Mouse (Mus musculus) heart, embryonic 15.5 days (tissue): ENCODE measurements around the gene Itgal. TPM values are rescaled to one million over a fixed set of nuclear protein-coding genes. Genes with fewer than 3 reads are reported as not detected.

Experiments
- ATAC-seq: fragments of 200-750 bp; cut with Nextera tagmentation; replicated peaks from 2 replicates; pipeline ENCODE4 v1.8.0; 2017; ENCODE audit warnings: low read depth, moderate TSS enrichment; ENCODE audit not compliant: insufficient number of reproducible peaks, insufficient read depth, low FRiP score
- H3K27ac ChIP-seq: fragments of 300-500 bp; sonication (generic); 2 replicates; pipeline ENCODE4 v1.5.1; 2015; ENCODE audit warnings: mild to moderate bottlenecking, inconsistent platforms
- H3K27me3 ChIP-seq: fragments of 300-500 bp; sonication (generic); 2 replicates; pipeline ENCODE4 v1.6.1; 2015; ENCODE audit warnings: inconsistent platforms
- H3K36me3 ChIP-seq: fragments of 300-500 bp; sonication (generic); 2 replicates; pipeline ENCODE4 v1.6.1; 2015; ENCODE audit warnings: mild to moderate bottlenecking, inconsistent platforms
- H3K4me1 ChIP-seq: fragments of 300-500 bp; sonication (generic); replicated peaks from 2 replicates; pipeline ENCODE4 v1.6.1; 2015; ENCODE audit warnings: inconsistent platforms
- H3K4me2 ChIP-seq: fragments of 300-500 bp; sonication (generic); 2 replicates; pipeline ENCODE4 v1.6.1; 2015; ENCODE audit warnings: inconsistent platforms, mild to moderate bottlenecking, moderate library complexity
- H3K4me3 ChIP-seq: fragments of 300-500 bp; sonication (generic); 2 replicates; pipeline ENCODE4 v1.5.1; 2015; ENCODE audit warnings: mild to moderate bottlenecking, inconsistent platforms
- H3K9ac ChIP-seq: fragments of 300-500 bp; sonication (generic); 2 replicates; pipeline ENCODE4 v1.6.1; 2015; ENCODE audit warnings: mild to moderate bottlenecking, inconsistent platforms
- H3K9me3 ChIP-seq: fragments of 300-500 bp; sonication (generic); replicated peaks from 2 replicates; pipeline ENCODE4 v1.6.1; 2016; ENCODE audit warnings: inconsistent platforms
- WGBS: fragments of 180-500 bp; shearing (Covaris S2); methylation state at CpG from one replicate; pipeline ENCODE4 v1.1.7; 2015; ENCODE audit warnings: mixed read lengths; 5-methylcytosine and 5-hydroxymethylcytosine counted together
- polyA plus RNA-seq: library from polyadenylated mRNA; unstranded; fragments of >200 nt; fragmentation: Nextera tagmentation; extraction: Ambion mirVana; gene quantifications from 2 replicates; pipeline ENCODE4 v1.2.1, GENCODE M21; 2015

Itgal gene
- polyA plus RNA-seq, 1 experiment from 2014 or later = 1.3 TPM

DNA sequence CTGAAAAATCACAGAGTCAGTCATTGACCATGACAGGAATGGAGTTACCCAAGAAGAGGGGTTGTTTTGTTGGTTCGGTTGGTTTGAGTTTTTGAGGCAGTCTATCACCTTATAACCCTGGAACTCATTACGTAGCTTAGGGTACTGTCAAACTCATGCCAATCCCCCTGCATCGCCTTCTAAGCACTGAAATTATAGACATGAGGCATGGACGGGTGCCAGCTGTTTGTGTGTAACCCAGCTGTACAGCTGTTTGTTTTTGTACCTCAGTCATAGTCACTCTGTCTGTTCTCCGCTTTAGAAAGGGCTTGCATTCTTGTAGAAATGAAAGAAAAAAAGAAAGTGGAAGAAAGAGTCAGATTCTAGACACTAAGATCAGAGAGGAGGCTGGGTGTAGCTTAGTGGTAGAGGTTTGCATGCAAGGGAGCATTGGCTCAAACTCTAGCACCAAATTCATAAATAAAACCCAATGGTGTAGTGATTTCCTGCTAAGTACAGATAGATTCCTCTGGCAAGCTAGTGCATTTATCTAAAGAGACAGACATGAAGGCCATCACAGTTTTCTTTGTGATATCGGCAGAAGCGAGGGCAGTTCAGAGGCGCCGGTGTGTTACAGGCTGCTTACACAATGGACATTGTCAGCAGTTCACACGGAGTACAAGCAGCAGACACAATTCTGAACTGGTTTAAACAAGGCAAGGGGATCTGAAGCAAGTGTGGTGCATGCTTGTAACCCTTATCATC lies 33.7 kb upstream of the Itgal start:
- peaks cover 17% of the 10 kb centered on the region for H3K4me1 ChIP-seq
- ATAC-seq = no peak
- WGBS = 73% methylated on average over 10 of the region's 10 CpGs
- no peak overlapping the region for H3K4me2 ChIP-seq
- no peak overlapping the region for H3K4me3 ChIP-seq
- no peak overlapping the region for H3K9ac ChIP-seq
- H3K9me3 ChIP-seq = no peaks in the 10 kb centered on the region
- no peaks in the 10 kb centered on the region for H3K27me3 ChIP-seq
- no peak overlapping the region for H3K27ac ChIP-seq
- no peaks in the 10 kb centered on the region for H3K36me3 ChIP-seq

DNA sequence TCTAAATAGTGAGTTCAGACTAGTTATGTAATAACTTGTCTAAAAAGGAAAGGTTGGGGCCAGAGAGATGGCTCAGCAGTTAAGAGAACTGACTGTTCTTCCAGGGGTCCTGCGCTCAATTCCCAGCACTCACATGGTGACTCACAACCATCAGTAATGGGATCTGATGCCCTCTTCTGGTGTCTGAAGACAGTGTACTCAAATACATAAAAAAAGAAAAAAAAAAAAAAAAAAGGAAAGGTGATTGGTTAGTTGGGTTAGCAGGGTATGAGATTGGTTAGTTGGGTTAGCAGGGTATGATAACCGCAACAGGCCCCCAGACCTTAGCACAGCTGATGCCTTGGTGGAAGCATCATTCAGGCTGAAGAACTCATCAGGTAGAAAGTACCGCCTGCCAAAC lies 32.5 kb upstream of the Itgal start:
- Histone ChIP-seq H3K27ac (no peak overlapping the region), H3K4me3 (no peak overlapping the region), H3K4me2 (no peak overlapping the region), H3K9me3 (no peaks in the 10 kb centered on the region), H3K4me1 (peaks cover 17% of the 10 kb centered on the region), H3K36me3 (peaks cover 5% of the 10 kb centered on the region; the same call in 1 of the 2 replicates), H3K9ac (no peak overlapping the region), H3K27me3 (no peaks in the 10 kb centered on the region)
- 93% methylated on average over 3 of the region's 3 CpGs for WGBS
- ATAC-seq = no peak

DNA sequence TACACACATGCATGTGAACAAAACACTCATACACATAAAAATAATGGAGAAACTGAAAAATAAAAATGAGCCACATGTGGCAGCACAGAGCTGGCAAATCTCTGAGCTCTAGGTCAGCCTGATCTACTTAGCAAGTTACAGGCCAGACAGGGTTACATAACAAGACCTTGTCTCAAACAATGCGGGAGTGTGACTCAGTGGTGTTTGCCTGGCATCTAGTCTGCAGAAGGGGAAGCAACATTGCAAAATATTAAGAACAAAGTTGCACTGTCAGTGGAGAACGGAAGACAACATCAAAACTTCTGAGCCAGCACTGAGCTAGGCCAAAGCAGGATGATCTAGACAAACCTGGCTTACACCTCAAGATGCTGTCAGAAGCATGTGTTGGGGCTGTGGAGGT lies 25.8 kb upstream of the Itgal start:
- Histone ChIP-seq H3K9ac (no peak overlapping the region), H3K27me3 (no peaks in the 10 kb centered on the region), H3K4me2 (no peak overlapping the region), H3K9me3 (no peaks in the 10 kb centered on the region), H3K4me3 (no peak overlapping the region), H3K27ac (no peak overlapping the region), H3K36me3 (peaks cover 15% of the 10 kb centered on the region), H3K4me1 (peaks cover 16% of the 10 kb centered on the region)
- ATAC-seq = no peak
- WGBS = 85% methylated on average over 2 of the region's 2 CpGs

- H3K9ac ChIP-seq = no peak overlapping the region
- H3K4me1 ChIP-seq = peaks cover 16% of the 10 kb centered on the region
- H3K36me3 ChIP-seq = peaks cover 15% of the 10 kb centered on the region
- no peak overlapping the region for H3K4me2 ChIP-seq
- no peaks in the 10 kb centered on the region for H3K27me3 ChIP-seq
- H3K4me3 ChIP-seq = no peak overlapping the region
- 89% methylated on average over 5 of the region's 5 CpGs for WGBS
- no peak for ATAC-seq
- H3K9me3 ChIP-seq = no peaks in the 10 kb centered on the region
- no peak overlapping the region for H3K27ac ChIP-seq
Observed at GRCm38 (mm10) chr7:127270666-127271065, 25.4 kb upstream of the Itgal start.

DNA sequence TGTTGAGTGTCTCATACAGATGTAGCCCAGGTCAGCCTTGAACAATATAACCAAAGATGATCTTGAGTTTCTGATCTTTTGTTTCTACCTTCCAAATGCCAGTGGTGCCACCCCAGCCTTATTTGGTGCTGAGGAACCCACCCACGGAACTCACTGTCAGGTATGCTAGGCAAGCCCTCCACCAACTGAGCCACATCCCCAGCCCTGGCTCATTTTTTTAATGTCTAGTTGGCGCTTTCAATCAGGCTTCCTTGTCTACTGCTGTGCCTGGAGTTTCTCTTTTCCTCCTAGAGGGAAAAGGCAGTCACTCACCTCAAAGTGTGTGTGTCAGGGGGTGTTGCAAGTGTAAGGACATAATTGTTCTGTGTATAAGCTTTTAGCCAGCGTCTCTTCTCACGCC lies 25.0 kb upstream of the Itgal start:
- Histone ChIP-seq H3K4me2 (no peak overlapping the region), H3K27me3 (no peaks in the 10 kb centered on the region), H3K4me3 (no peak overlapping the region), H3K27ac (no peak overlapping the region), H3K36me3 (peaks cover 15% of the 10 kb centered on the region), H3K9ac (no peak overlapping the region), H3K4me1 (peaks cover 16% of the 10 kb centered on the region), H3K9me3 (no peaks in the 10 kb centered on the region)
- WGBS = 90% methylated on average over 4 of the region's 4 CpGs
- no peak for ATAC-seq

DNA sequence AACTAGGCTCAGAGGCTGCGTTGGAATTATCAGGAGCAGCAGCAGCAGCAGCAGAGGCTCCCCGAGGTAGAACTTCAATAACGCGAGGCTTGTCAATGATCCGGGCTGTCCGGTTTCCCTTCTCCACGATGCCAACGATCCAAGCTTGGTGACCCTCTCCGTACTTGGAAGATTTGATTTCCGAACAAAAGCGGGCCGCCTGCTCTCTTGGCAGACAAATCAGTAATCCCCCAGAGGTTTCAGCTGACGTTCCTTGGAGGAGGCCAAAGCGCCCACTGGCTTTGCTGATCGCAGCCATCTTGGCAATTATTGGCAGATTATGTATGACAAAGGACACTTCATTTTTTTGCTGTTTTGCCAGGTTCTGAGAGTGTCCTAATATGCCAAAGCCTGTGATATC lies 23.5 kb upstream of the Itgal start:
- Histone ChIP-seq H3K4me1 (peaks cover 16% of the 10 kb centered on the region), H3K4me3 (peak overlapping the region; percentile 87), H3K36me3 (peaks cover 15% of the 10 kb centered on the region), H3K27ac (no peak overlapping the region), H3K9ac (no peak overlapping the region), H3K4me2 (peak overlapping the region; percentile 90), H3K9me3 (no peaks in the 10 kb centered on the region), H3K27me3 (no peaks in the 10 kb centered on the region)
- no peak for ATAC-seq
- WGBS = 92% methylated on average over 15 of the region's 15 CpGs

GRCm38 (mm10) chr7:127273118-127273923 lies 22.7 kb upstream of the Itgal start:
- 11% methylated on average over 50 of the region's 50 CpGs for WGBS
- no peaks in the 10 kb centered on the region for H3K9me3 ChIP-seq
- H3K4me3 ChIP-seq = peak overlapping the region; percentile 87
- no peaks in the 10 kb centered on the region for H3K27me3 ChIP-seq
- H3K9ac ChIP-seq = peak overlapping the region; percentile 93
- peak; percentile 73 for ATAC-seq
- H3K27ac ChIP-seq = peak overlapping the region; percentile 89
- peaks cover 12% of the 10 kb centered on the region for H3K36me3 ChIP-seq
- H3K4me1 ChIP-seq = peaks cover 16% of the 10 kb centered on the region
- H3K4me2 ChIP-seq = peak overlapping the region; percentile 90

DNA sequence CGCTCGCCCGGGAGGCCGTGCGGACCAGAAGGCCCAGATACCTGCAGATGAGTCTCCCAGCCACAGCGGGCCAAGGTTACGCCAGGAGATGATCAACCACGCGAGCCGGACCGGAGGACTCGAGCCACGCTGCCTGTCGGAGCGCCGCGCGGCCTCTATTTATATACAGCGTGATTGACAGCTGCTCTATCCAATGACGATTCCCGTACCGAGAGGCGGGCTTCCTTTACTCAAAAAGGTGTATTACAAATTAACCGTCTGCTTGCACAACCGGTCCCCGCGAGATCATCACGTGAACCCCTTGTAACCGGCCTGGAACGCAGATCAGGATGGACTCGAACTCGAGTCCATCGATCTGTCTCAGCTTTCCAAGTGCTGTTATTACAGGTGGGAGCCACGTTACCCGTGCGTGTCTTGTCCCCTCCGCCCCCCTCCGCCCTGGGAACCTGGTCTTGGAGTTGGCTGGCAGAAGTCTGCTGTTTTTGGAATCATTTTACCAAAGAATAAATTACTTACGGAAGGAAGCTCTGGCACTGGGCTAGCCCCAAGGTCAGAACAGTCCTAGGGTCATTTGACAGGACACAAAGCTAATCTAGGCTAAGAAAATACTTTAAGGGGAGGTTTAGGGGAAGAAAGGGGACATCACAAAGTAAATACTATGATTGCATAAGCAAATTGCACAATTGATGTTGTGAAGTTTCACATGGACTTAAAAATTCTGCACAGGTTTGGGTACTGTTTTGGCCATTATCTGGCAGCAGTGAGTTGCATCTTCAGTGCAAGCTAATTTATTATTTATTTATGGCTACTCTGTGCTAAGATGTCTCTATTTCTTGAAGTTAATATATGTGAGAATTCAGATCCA lies 21.9 kb upstream of the Itgal start, which contains the start of gene Sephs2:
Sephs2 (minus strand) TSS at position 131 of the 865 bp plus-strand sequence.
- Histone ChIP-seq H3K4me3 (peak within 1 kb of the TSS; percentile 87), H3K27me3 (no peaks in the 10 kb centered on the region)
- ATAC-seq = peak; percentile 91

GRCm38 (mm10) chr7:127276519-127276961 lies 19.5 kb upstream of the Itgal start:
- WGBS = 61% methylated on average over 5 of the region's 5 CpGs
- Histone ChIP-seq H3K9me3 (no peaks in the 10 kb centered on the region), H3K4me1 (peaks cover 21% of the 10 kb centered on the region), H3K27ac (no peak overlapping the region), H3K4me3 (no peak overlapping the region), H3K36me3 (peaks cover 1% of the 10 kb centered on the region; the same call in 1 of the 2 replicates), H3K4me2 (no peak overlapping the region), H3K9ac (no peak overlapping the region), H3K27me3 (no peaks in the 10 kb centered on the region)
- no peak for ATAC-seq

More for the DNA sequence above, 21.9 kb upstream of the Itgal start, which contains the start of gene Sephs2:
- H3K27ac ChIP-seq = peak within 1 kb of the TSS; percentile 89
- peaks cover 18% of the 10 kb centered on the region for H3K4me1 ChIP-seq
- H3K9ac ChIP-seq = peak within 1 kb of the TSS; percentile 93
- no peaks in the 10 kb centered on the region for H3K9me3 ChIP-seq
- peaks cover 9% of the 10 kb centered on the region for H3K36me3 ChIP-seq
- WGBS = under 1% methylated on average over 39 of the region's 39 CpGs
- H3K4me2 ChIP-seq = peak within 1 kb of the TSS; percentile 90

DNA sequence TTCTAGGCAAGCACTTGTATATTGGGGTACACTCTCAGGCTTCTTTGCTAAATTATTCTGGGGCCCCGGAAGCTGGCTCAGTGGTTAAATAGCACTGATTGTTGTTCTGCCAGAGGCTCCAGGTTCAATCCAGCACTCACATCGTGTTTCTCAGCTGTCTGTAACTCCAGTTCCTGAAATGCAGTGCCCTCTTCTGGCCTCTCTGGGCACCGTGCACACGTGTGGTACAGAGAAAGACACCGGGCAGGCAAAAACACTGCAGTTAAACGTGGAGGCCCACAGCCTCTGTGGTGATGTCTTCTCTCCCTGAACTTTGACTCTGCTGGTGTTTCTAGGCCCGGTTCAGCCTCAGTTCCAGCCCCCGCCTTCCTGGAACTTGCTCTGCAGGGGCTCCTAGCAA lies 17.7 kb upstream of the Itgal start:
- no peak overlapping the region for H3K9ac ChIP-seq
- no peaks in the 10 kb centered on the region for H3K36me3 ChIP-seq
- no peaks in the 10 kb centered on the region for H3K9me3 ChIP-seq
- WGBS = 18% methylated on average over 8 of the region's 8 CpGs
- no peak for ATAC-seq
- H3K27ac ChIP-seq = no peak overlapping the region
- peaks cover 9% of the 10 kb centered on the region; the same call in 1 of the 2 replicates for H3K4me1 ChIP-seq
- H3K27me3 ChIP-seq = no peaks in the 10 kb centered on the region
- no peak overlapping the region for H3K4me3 ChIP-seq
- no peak overlapping the region for H3K4me2 ChIP-seq

DNA sequence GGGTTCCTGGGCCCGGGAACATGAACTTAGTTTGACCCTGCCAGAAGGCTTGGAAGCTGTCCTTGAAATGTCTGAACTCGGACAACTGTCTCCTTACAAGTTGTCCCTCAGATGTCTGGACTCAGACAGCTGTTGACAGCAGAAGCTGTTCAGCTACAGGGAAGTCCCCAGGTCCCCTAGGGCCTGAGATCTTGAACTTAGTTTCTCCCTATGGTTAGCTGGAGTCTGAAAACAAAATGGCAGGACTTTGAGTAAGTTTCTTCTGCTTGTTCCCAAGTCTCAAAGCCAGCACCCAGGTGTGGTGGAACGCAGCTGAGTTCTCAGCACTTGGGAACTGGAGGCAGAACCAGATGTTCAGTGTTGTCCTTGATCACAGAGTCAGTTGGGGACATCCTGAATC lies 16.0 kb upstream of the Itgal start:
- ATAC-seq = no peak
- Histone ChIP-seq H3K27ac (no peak overlapping the region), H3K27me3 (no peaks in the 10 kb centered on the region), H3K9me3 (no peaks in the 10 kb centered on the region), H3K9ac (no peak overlapping the region), H3K4me2 (no peak overlapping the region), H3K36me3 (no peaks in the 10 kb centered on the region), H3K4me1 (0 out of 2 replicates have a peak, but pooled peaks cover 5% of the 10 kb centered on the region), H3K4me3 (no peak overlapping the region)
- 38% methylated on average over 3 of the region's 3 CpGs for WGBS
